Mouse (Mus musculus) cerebral cortex, adult 2 months (tissue): ENCODE data around the gene Adgrl3.

Experiments
- WGBS: fragments of 180-500 bp; shearing (Covaris S2); methylation state at CpG from one replicate; pipeline ENCODE4 v1.1.7; 2018; 5-methylcytosine and 5-hydroxymethylcytosine counted together

Gene Adgrl3

GRCm38 (mm10) chr5:81019590-81020254 is at the start of gene Adgrl3:
Gene Adgrl3, plus strand, starts transcription at chr5:81020138.
- WGBS: under 1% methylated on average over 66 of the region's 70 CpGs

- WGBS: 9% methylated on average over 3 of the region's 3 CpGs
Observed at GRCm38 (mm10) chr5:81019166-81019565, 772 bp upstream of the Adgrl3 start.

GRCm38 (mm10) chr5:81020281-81021005 is 505 bp downstream of the Adgrl3 start:
- under 1% methylated on average over 64 of the region's 67 CpGs for WGBS

GRCm38 (mm10) chr5:81021006-81021320 is 1.0 kb downstream of the Adgrl3 start:
- 0% methylated on average over 6 of the region's 6 CpGs for whole genome bisulfite sequencing

GRCm38 (mm10) chr5:81021331-81021863 is 1.5 kb downstream of the Adgrl3 start:
- under 1% methylated on average over 39 of the region's 39 CpGs for WGBS

GRCm38 (mm10) chr5:81021864-81022305 is 1.9 kb downstream of the Adgrl3 start:
- WGBS: under 1% methylated on average over 21 of the region's 21 CpGs

GRCm38 (mm10) chr5:81022306-81023071 is 2.6 kb downstream of the Adgrl3 start:
- 1% methylated on average over 24 of the region's 24 CpGs for WGBS

GRCm38 (mm10) chr5:81023923-81024715 is 4.2 kb downstream of the Adgrl3 start:
- 36% methylated on average over 17 of the region's 17 CpGs for WGBS

- WGBS: 36% methylated on average over 2 of the region's 2 CpGs
Observed at GRCm38 (mm10) chr5:81028875-81029274, 8.9 kb downstream of the Adgrl3 start.

- 47% methylated on average over 4 of the region's 4 CpGs for WGBS
Observed at GRCm38 (mm10) chr5:81046128-81046527, 26.2 kb downstream of the Adgrl3 start.

GRCm38 (mm10) chr5:81054628-81055027 is 34.7 kb downstream of the Adgrl3 start:
- 48% methylated on average over 4 of the region's 4 CpGs for WGBS

GRCm38 (mm10) chr5:81055253-81055652 is 35.3 kb downstream of the Adgrl3 start:
- 61% methylated on average over 2 of the region's 2 CpGs for WGBS

- WGBS: 76% methylated on average over 2 of the region's 2 CpGs
Observed at GRCm38 (mm10) chr5:81058122-81058521, 38.2 kb downstream of the Adgrl3 start.

- WGBS: 49% methylated on average over 2 of the region's 2 CpGs
Observed at GRCm38 (mm10) chr5:81060950-81061349, 41.0 kb downstream of the Adgrl3 start.

- 84% methylated on average over 2 of the region's 2 CpGs for WGBS
Observed at GRCm38 (mm10) chr5:81064026-81064425, 44.1 kb downstream of the Adgrl3 start.

- 73% methylated on average over 6 of the region's 6 CpGs for WGBS
Observed at GRCm38 (mm10) chr5:81068173-81068572, 48.2 kb downstream of the Adgrl3 start.

GRCm38 (mm10) chr5:81068839-81069238 is 48.9 kb downstream of the Adgrl3 start:
- WGBS: 57% methylated on average over 4 of the region's 4 CpGs

- WGBS: 82% methylated on average over 5 of the region's 5 CpGs
Observed at GRCm38 (mm10) chr5:81072888-81073287, 53.0 kb downstream of the Adgrl3 start.

- WGBS: 81% methylated on average over 1 of the region's 1 CpGs
Observed at GRCm38 (mm10) chr5:81073875-81074274, 53.9 kb downstream of the Adgrl3 start.

- WGBS: 73% methylated on average over 5 of the region's 5 CpGs
Observed at GRCm38 (mm10) chr5:81076377-81076776, 56.4 kb downstream of the Adgrl3 start.

- WGBS: 85% methylated on average over 7 of the region's 7 CpGs
Observed at GRCm38 (mm10) chr5:81077031-81077430, 57.1 kb downstream of the Adgrl3 start.
